Mouse (Mus musculus) liver, embryonic 14.5 days (tissue): ENCODE results near the gene Ntm.

Source experiments
- CTCF ChIP-seq: IDR thresholded peaks from 2 replicates; pipeline ENCODE4 v1.5.1; 2016; ENCODE audit warnings: antibody characterized with exemption, low read depth, control low read depth
- EP300 ChIP-seq: IDR thresholded peaks from 2 replicates; pipeline ENCODE4 v1.6.1; 2016; ENCODE audit warnings: antibody characterized with exemption, low read depth

DNA sequence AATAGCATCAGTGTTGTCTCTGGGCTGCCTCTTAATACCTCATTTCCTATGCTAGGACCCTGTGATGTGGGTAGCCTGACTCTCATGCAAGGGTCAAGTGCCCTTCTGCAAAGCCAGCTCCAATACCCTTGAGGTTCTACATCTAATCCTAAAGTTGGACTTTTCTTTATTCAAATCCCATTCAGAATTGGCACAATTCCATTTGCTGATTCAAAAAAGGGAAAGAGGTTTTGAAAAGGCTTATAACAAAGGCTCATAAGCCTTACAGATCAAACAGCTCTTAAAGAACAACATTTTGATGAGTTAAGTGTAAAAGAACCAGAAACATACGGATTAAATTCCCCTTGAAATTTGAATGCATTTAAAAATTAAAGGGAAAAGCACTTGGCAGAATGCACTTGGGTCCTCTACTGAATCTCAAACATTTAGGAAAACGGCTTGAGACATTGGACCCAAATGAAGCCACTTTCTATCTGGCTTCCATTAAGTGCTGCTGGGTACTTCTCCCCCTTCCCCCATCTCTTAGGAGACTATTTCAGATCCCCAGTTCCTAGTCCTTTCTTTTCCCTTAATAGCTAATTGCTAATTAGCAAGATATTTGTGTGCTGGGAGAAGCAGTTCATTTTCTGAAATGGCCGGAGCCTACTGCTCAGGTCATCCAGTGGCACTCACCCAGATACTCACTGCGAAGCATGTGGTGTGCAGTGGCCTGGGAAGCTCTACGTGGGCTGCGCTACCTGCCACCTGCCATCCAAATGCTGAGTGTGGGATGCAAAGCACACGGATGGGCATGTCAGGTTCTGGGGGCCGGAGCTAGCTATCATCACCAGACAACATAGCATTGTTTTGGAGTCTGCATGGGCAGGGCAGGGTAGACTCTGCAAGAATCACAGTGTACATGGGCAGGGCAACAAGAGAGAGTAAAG lies 720.2 kb downstream of the Ntm start:
- TF ChIP-seq CTCF (no peak), EP300 (no peak)
